Mouse (Mus musculus) heart, embryonic 16.5 days (tissue): Measurements from ENCODE around the gene Trf. TPM values are rescaled to one million over a fixed set of nuclear protein-coding genes. Genes with fewer than 3 reads are reported as not detected.

Experiments
- ATAC-seq: fragments of 200-750 bp; cut with Nextera tagmentation; replicated peaks from 2 replicates; pipeline ENCODE4 v1.8.0; 2017; ENCODE audit warnings: moderate number of reproducible peaks; ENCODE audit not compliant: insufficient read depth, low FRiP score; ENCODE audit errors: extremely low read depth
- H3K27ac ChIP-seq: fragments of 300-500 bp; sonication (generic); 2 replicates; pipeline ENCODE4 v1.5.1; 2014; ENCODE audit warnings: mild to moderate bottlenecking, low read length, control low read depth, moderate library complexity
- H3K27me3 ChIP-seq: fragments of 300-500 bp; sonication (generic); 2 replicates; pipeline ENCODE4 v1.6.1; 2014; ENCODE audit warnings: low read length, mixed read lengths; ENCODE audit not compliant: control insufficient read depth, insufficient read depth
- H3K36me3 ChIP-seq: fragments of 300-500 bp; sonication (generic); 2 replicates; pipeline ENCODE4 v1.6.1; 2014; ENCODE audit not compliant: control insufficient read depth, insufficient read depth
- H3K4me1 ChIP-seq: fragments of 300-500 bp; sonication (generic); 2 replicates; pipeline ENCODE4 v1.6.1; 2014; ENCODE audit warnings: low read length, mixed read lengths; ENCODE audit not compliant: control insufficient read depth, insufficient read depth
- H3K4me2 ChIP-seq: fragments of 300-500 bp; sonication (generic); 2 replicates; pipeline ENCODE4 v1.6.1; 2014; ENCODE audit warnings: low read depth, mild to moderate bottlenecking, control low read depth, low read length
- H3K4me3 ChIP-seq: fragments of 300-500 bp; sonication (generic); 2 replicates; pipeline ENCODE4 v1.5.1; 2014; ENCODE audit warnings: mild to moderate bottlenecking, control low read depth, low read length
- H3K9ac ChIP-seq: fragments of 300-500 bp; sonication (generic); 2 replicates; pipeline ENCODE4 v1.6.1; 2014; ENCODE audit warnings: low read length, control low read depth
- H3K9me3 ChIP-seq: fragments of 300-500 bp; sonication (generic); replicated peaks from 2 replicates; pipeline ENCODE4 v1.6.1; 2016; ENCODE audit warnings: low read length; ENCODE audit not compliant: control insufficient read depth
- WGBS: fragments of 180-500 bp; shearing (Covaris S2); extraction: QIAGEN DNeasy Blood & Tissue Kit; methylation state at CpG from one replicate; pipeline ENCODE4 v1.1.7; 2014; 5-methylcytosine and 5-hydroxymethylcytosine counted together
- polyA plus RNA-seq: library from polyadenylated mRNA; unstranded; fragments of >200 nt; fragmentation: Nextera tagmentation; extraction: Ambion mirVana; gene quantifications from 2 replicates; pipeline ENCODE4 v1.2.1, GENCODE M21; 2015

The Trf gene
- polyA plus RNA-seq, 1 experiment from 2014 or later = 52.4 TPM

- H3K9me3 ChIP-seq = no peaks in the 10 kb centered on the region
- peaks cover 6% of the 10 kb centered on the region for H3K4me1 ChIP-seq
- no peak overlapping the region for H3K27ac ChIP-seq
- no peak overlapping the region for H3K9ac ChIP-seq
- WGBS = 76% methylated on average over 13 of the region's 13 CpGs
- H3K4me2 ChIP-seq = no peak overlapping the region
- no peaks in the 10 kb centered on the region for H3K27me3 ChIP-seq
- no peak overlapping the region for H3K4me3 ChIP-seq
- no peak for ATAC-seq
- H3K36me3 ChIP-seq = no peaks in the 10 kb centered on the region
These were observed 1.8 kb downstream of the Trf start for GRCm38 (mm10) chr9:103228370-103229003.

DNA sequence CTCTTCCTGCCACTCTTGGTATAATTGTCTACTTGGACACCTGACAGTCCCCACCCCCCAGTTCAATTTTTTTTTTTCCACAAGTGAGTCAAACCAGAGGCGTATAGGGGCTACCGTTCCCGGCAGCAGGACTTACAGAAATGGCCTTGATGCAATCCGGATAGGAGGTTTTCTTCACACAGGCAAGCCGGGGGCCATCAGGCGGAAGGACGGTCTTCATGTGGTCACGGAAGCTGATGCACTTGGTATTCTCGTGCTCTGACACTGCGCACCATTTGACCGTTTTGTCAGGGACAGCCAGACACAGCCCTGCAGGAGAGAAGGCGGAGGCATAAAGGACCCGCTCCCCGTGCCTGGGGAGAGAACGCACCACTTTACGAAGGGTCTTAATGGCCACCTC, 2.5 kb downstream of the Trf start:
- H3K4me3 ChIP-seq = no peak overlapping the region
- no peak for ATAC-seq
- 89% methylated on average over 16 of the region's 16 CpGs for WGBS

DNA sequence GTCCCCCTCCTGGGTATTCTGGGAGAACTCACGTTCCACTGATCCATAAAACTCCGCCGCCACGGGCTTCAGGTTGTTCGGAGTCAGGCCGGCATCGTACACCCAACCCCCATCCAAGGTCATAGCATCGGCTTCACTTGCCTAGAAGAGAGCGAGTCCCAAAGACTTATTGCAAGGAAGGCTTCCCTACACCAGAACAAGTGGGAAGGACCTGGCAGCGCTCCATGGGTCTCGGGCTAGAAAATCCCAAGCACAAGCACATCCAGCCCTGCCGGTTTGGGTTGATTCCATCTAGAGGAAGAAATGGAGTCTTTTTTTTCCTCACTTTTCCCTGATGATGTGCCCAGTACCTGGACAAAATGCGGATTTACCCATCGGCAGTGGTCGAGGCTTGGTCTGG, 3.4 kb downstream of the Trf start:
- no peak overlapping the region for H3K4me2 ChIP-seq
- 87% methylated on average over 15 of the region's 15 CpGs for WGBS
- H3K4me3 ChIP-seq = no peak overlapping the region
- no peak for ATAC-seq
- H3K9me3 ChIP-seq = no peaks in the 10 kb centered on the region
- H3K27me3 ChIP-seq = no peaks in the 10 kb centered on the region
- H3K27ac ChIP-seq = no peak overlapping the region
- no peaks in the 10 kb centered on the region for H3K36me3 ChIP-seq
- H3K4me1 ChIP-seq = peaks cover 6% of the 10 kb centered on the region
- no peak overlapping the region for H3K9ac ChIP-seq

More for the DNA sequence above, 2.5 kb downstream of the Trf start:
- Histone ChIP-seq H3K4me2 (no peak overlapping the region), H3K9ac (no peak overlapping the region), H3K27me3 (no peaks in the 10 kb centered on the region), H3K36me3 (no peaks in the 10 kb centered on the region), H3K4me1 (peaks cover 6% of the 10 kb centered on the region), H3K9me3 (no peaks in the 10 kb centered on the region), H3K27ac (no peak overlapping the region)

DNA sequence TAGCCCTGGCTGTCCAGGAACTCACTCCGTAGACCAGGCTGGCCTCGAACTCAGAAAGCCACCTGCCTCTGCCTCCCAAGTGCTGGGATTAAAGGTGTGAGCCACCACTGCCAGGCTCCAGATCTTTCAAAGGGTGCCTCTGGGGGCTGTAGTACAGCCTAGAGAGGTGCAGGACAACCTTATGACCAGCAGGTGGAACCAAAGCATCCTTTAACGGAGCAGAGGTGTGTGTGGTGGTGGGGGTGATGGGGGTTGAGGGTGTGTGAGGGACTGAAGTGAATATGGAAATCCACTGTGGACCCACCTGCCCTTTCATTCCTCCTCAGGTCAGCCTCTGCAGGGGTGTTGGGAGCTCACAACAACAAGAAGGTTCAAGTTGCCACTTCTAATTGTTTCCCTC, 4.8 kb downstream of the Trf start:
- no peak overlapping the region for H3K27ac ChIP-seq
- no peak overlapping the region for H3K9ac ChIP-seq
- H3K4me1 ChIP-seq = peaks cover 3% of the 10 kb centered on the region
- no peaks in the 10 kb centered on the region for H3K9me3 ChIP-seq
- no peaks in the 10 kb centered on the region for H3K27me3 ChIP-seq
- no peak overlapping the region for H3K4me2 ChIP-seq
- H3K4me3 ChIP-seq = no peak overlapping the region
- 56% methylated on average over 3 of the region's 3 CpGs for WGBS
- H3K36me3 ChIP-seq = no peaks in the 10 kb centered on the region
- ATAC-seq = 0 out of 2 replicates have a peak, but pooled peaks have one; percentile 33

DNA sequence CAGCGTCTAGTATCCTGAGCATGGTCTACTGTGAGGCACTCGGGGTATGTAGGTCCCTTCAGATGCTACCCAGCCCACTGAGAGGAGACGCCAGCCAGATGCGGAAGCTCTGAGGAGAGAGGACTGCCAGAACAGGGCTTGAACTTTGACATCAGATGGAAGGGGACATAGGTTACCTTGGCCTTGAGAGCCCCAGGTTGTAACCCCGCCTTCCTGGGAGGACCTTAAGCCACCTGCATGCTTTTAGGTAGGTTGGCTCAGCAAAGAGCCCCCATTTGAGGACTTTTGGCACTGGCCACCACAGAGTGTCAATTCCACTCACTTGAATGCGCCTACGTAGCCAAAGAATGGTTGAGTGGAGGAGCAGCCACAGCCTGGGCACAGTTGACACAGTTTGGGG, 5.5 kb downstream of the Trf start:
- Histone ChIP-seq H3K9ac (no peak overlapping the region), H3K27me3 (no peaks in the 10 kb centered on the region), H3K36me3 (no peaks in the 10 kb centered on the region), H3K27ac (no peak overlapping the region), H3K4me3 (no peak overlapping the region), H3K4me2 (no peak overlapping the region), H3K4me1 (no peaks in the 10 kb centered on the region), H3K9me3 (no peaks in the 10 kb centered on the region)
- WGBS = 89% methylated on average over 7 of the region's 7 CpGs
- ATAC-seq = no peak

- no peaks in the 10 kb centered on the region for H3K36me3 ChIP-seq
- no peak overlapping the region for H3K9ac ChIP-seq
- ATAC-seq = no peak
- H3K4me1 ChIP-seq = peaks cover 7% of the 10 kb centered on the region
- no peak overlapping the region for H3K4me2 ChIP-seq
- no peak overlapping the region for H3K27ac ChIP-seq
- WGBS = 80% methylated on average over 6 of the region's 6 CpGs
- H3K9me3 ChIP-seq = no peaks in the 10 kb centered on the region
- no peak overlapping the region for H3K4me3 ChIP-seq
- no peaks in the 10 kb centered on the region for H3K27me3 ChIP-seq
These were observed 16.0 kb downstream of the Trf start for GRCm38 (mm10) chr9:103214281-103214680.

GRCm38 (mm10) chr9:103213631-103214030, 16.6 kb downstream of the Trf start:
- H3K4me3 ChIP-seq = no peak overlapping the region
- no peaks in the 10 kb centered on the region for H3K36me3 ChIP-seq
- 0 out of 2 replicates have a peak, but pooled peaks have one; percentile 49 for ATAC-seq
- no peaks in the 10 kb centered on the region for H3K27me3 ChIP-seq
- 46% methylated on average over 2 of the region's 2 CpGs for whole genome bisulfite sequencing
- H3K4me2 ChIP-seq = peak overlapping the region; percentile 22; the same call in 1 of the 2 replicates
- no peaks in the 10 kb centered on the region for H3K9me3 ChIP-seq
- H3K4me1 ChIP-seq = peaks cover 7% of the 10 kb centered on the region
- peak overlapping the region; percentile 24; the same call in 1 of the 2 replicates for H3K27ac ChIP-seq
- H3K9ac ChIP-seq = no peak overlapping the region

GRCm38 (mm10) chr9:103212654-103213420, 17.4 kb downstream of the Trf start:
- no peaks in the 10 kb centered on the region for H3K9me3 ChIP-seq
- H3K4me3 ChIP-seq = peak overlapping the region; percentile 48
- no peak overlapping the region; the same call in 1 of the 2 replicates for H3K27ac ChIP-seq
- WGBS = 55% methylated on average over 28 of the region's 28 CpGs
- no peaks in the 10 kb centered on the region for H3K27me3 ChIP-seq
- H3K4me1 ChIP-seq = peaks cover 7% of the 10 kb centered on the region
- no peaks in the 10 kb centered on the region for H3K36me3 ChIP-seq
- no peak for ATAC-seq
- 0 out of 2 replicates have a peak overlapping the region, but pooled peaks have one; percentile 21 for H3K9ac ChIP-seq
- peak overlapping the region; percentile 49 for H3K4me2 ChIP-seq

- Histone ChIP-seq H3K9me3 (no peaks in the 10 kb centered on the region; the same call in 1 of the 2 replicates), H3K4me1 (peaks cover 5% of the 10 kb centered on the region), H3K9ac (no peak overlapping the region), H3K4me2 (no peak overlapping the region), H3K4me3 (no peak overlapping the region), H3K27me3 (no peaks in the 10 kb centered on the region), H3K36me3 (no peaks in the 10 kb centered on the region), H3K27ac (no peak overlapping the region)
- no peak for ATAC-seq
- 60% methylated on average over 6 of the region's 6 CpGs for WGBS
These were observed 21.3 kb downstream of the Trf start for GRCm38 (mm10) chr9:103208802-103209423.
